Mouse (Mus musculus) stomach, postnatal 0 days (tissue): Measurements from ENCODE around the gene Endou. TPM values are rescaled to one million over a fixed set of nuclear protein-coding genes. Genes with fewer than 3 reads are reported as not detected.
A peak's percentile ranks its signal among the peaks of the same experiment; 100 is the strongest.

Experiments
- ATAC-seq: fragments of 200-750 bp; cut with Nextera tagmentation; 2 replicates; pipeline ENCODE4 v1.8.0; 2017; ENCODE audit not compliant: low FRiP score, low TSS enrichment
- DNase-seq: peaks from one replicate; pipeline ENCODE4 v3.0.0-alpha.2; 2016; ENCODE audit warnings: low spot score
- H3K27ac ChIP-seq: fragments of 300-500 bp; sonication (generic); replicated peaks from 2 replicates; pipeline ENCODE4 v1.5.1; 2014; ENCODE audit warnings: mild to moderate bottlenecking, control low read depth
- H3K27me3 ChIP-seq: fragments of 300-500 bp; sonication (generic); 2 replicates; pipeline ENCODE4 v1.6.1; 2014; ENCODE audit warnings: low read length; ENCODE audit not compliant: control insufficient read depth, insufficient read depth
- H3K36me3 ChIP-seq: fragments of 300-500 bp; sonication (generic); 2 replicates; pipeline ENCODE4 v1.6.1; 2014; ENCODE audit warnings: low read length, mixed read lengths; ENCODE audit not compliant: control insufficient read depth, insufficient read depth
- H3K4me1 ChIP-seq: fragments of 300-500 bp; sonication (generic); replicated peaks from 2 replicates; pipeline ENCODE4 v1.6.1; 2014; ENCODE audit warnings: antibody characterized with exemption; ENCODE audit not compliant: control insufficient read depth, insufficient read depth
- H3K4me2 ChIP-seq: fragments of 300-500 bp; sonication (generic); replicated peaks from 2 replicates; pipeline ENCODE4 v1.6.1; 2014; ENCODE audit warnings: low read depth, mild to moderate bottlenecking, control low read depth, moderate library complexity
- H3K4me3 ChIP-seq: fragments of 300-500 bp; sonication (generic); 2 replicates; pipeline ENCODE4 v1.5.1; 2014; ENCODE audit warnings: low read depth, low read length, control low read depth
- H3K9ac ChIP-seq: fragments of 300-500 bp; sonication (generic); 2 replicates; pipeline ENCODE4 v1.6.1; 2014; ENCODE audit warnings: mild to moderate bottlenecking, low read length, control low read depth, mixed read lengths
- H3K9me3 ChIP-seq: fragments of 300-500 bp; sonication (generic); 2 replicates; pipeline ENCODE4 v1.6.1; 2016; ENCODE audit warnings: low read length; ENCODE audit not compliant: control insufficient read depth
- CTCF ChIP-seq: IDR thresholded peaks from 2 replicates; pipeline ENCODE4 v1.5.1; 2016; ENCODE audit warnings: antibody characterized with exemption, low read depth, mild to moderate bottlenecking, moderate library complexity
- EP300 ChIP-seq: optimal IDR thresholded peaks from 2 replicates; pipeline ENCODE3; 2016; ENCODE audit warnings: antibody characterized with exemption
- WGBS: fragments of 180-500 bp; shearing (Covaris S2); extraction: QIAGEN DNeasy Blood & Tissue Kit; methylation state at CpG from one replicate; pipeline ENCODE4 v1.1.7; 2014; 5-methylcytosine and 5-hydroxymethylcytosine counted together
- polyA plus RNA-seq: library from polyadenylated mRNA; unstranded; fragments of >200 nt; fragmentation: Nextera tagmentation; extraction: Ambion mirVana; gene quantifications from 2 replicates; pipeline ENCODE4 v1.2.1, GENCODE M21; 2015

The Endou gene
- polyA plus RNA-seq: 37.0 and 38.3 TPM in 2 replicates

DNA sequence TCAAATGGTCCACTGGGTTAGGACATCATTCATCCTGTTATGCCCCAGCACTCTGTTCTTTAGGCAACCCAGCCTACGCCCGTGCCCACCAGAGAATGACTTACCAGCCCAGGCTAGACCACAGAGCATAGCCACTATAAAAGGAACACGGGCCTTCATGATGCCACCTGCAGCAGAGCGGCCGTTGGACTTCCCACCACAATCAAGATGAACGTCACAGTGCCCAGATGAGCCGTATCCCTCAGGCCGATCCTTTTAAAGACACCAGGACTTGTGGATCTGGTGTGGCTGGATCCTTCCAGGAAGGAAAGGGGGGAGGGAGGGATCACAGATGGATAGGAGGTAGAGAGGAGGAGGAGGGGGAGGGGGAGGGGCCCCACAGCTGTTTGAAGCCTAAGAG is at the start of gene Endou:
TSS of gene Endou (minus strand) at position 229 of the 400 bp plus-strand sequence.
- Histone ChIP-seq H3K9ac (no peak within 1 kb of the TSS), H3K9me3 (no peaks in the 10 kb centered on the region), H3K36me3 (no peaks in the 10 kb centered on the region), H3K4me2 (no peak within 1 kb of the TSS; the same call in 1 of the 2 replicates), H3K27ac (no peak within 1 kb of the TSS), H3K4me3 (no peak within 1 kb of the TSS), H3K4me1 (no peaks in the 10 kb centered on the region), H3K27me3 (no peaks in the 10 kb centered on the region)
- TF ChIP-seq EP300 (no peak), CTCF (no peak)
- 81% methylated on average over 8 of the region's 8 CpGs for WGBS
- no peak for DNase-seq
- peak; percentile 38; the same call in 1 of the 2 replicates for ATAC-seq

DNA sequence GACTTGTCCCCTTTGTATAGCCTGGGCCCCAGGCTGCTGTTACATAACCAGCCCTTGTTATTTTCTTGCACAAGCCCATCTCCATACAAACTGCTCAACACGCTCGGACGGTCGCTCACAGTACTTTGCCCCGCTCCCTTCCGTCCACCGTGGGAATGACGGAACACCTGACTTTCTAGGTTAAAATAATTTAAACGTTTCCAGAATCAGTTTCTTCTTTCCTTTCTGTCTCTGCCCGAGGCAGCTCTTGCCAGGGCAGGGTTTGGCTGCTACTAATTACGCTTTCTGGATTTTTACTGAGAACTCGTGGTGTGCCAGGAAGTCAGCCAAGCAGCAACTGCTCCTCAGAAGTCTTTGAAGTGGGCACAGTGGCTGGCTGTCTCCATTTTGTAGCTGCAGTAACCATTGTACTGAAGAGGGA is 49.5 kb upstream of the Endou start:
- Histone ChIP-seq H3K27me3 (no peaks in the 10 kb centered on the region), H3K9me3 (no peaks in the 10 kb centered on the region), H3K4me2 (no peak overlapping the region), H3K36me3 (no peaks in the 10 kb centered on the region), H3K27ac (peak overlapping the region; percentile 49; the same call in 1 of the 2 replicates), H3K4me3 (no peak overlapping the region), H3K4me1 (0 out of 2 replicates have a peak, but pooled peaks cover 2% of the 10 kb centered on the region), H3K9ac (no peak overlapping the region)
- TF ChIP-seq EP300 (no peak), CTCF (no peak)
- ATAC-seq (no peak), DNase-seq (no peak)
- 59% methylated on average over 12 of the region's 12 CpGs for WGBS

DNA sequence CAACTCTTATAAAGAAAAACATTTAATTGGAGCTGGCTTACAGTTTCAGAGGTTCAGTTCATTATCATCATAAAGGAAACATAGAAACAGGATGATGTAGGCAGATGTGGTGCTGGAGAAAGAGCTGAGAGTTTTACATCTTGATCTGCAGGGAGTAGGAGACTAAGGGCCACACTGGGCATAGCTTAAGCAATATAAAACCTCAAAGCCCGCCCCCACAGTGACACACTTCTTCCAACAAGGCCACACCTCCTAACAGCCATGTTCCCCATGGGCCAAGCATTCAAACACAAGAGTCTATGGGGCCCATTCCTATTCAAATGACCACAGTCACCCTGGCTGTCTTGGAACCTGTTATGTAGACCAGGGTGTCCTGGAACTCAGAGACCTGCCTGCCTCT is 48.4 kb upstream of the Endou start:
- Histone ChIP-seq H3K9me3 (no peaks in the 10 kb centered on the region), H3K4me1 (0 out of 2 replicates have a peak, but pooled peaks cover 2% of the 10 kb centered on the region), H3K4me2 (no peak overlapping the region), H3K27ac (no peak overlapping the region), H3K27me3 (no peaks in the 10 kb centered on the region), H3K4me3 (no peak overlapping the region), H3K9ac (no peak overlapping the region), H3K36me3 (no peaks in the 10 kb centered on the region)
- DNase-seq (no peak), ATAC-seq (no peak)
- WGBS: 96% methylated on average over 1 of the region's 1 CpGs
- TF ChIP-seq EP300: no peak
- TF ChIP-seq CTCF: no peak

DNA sequence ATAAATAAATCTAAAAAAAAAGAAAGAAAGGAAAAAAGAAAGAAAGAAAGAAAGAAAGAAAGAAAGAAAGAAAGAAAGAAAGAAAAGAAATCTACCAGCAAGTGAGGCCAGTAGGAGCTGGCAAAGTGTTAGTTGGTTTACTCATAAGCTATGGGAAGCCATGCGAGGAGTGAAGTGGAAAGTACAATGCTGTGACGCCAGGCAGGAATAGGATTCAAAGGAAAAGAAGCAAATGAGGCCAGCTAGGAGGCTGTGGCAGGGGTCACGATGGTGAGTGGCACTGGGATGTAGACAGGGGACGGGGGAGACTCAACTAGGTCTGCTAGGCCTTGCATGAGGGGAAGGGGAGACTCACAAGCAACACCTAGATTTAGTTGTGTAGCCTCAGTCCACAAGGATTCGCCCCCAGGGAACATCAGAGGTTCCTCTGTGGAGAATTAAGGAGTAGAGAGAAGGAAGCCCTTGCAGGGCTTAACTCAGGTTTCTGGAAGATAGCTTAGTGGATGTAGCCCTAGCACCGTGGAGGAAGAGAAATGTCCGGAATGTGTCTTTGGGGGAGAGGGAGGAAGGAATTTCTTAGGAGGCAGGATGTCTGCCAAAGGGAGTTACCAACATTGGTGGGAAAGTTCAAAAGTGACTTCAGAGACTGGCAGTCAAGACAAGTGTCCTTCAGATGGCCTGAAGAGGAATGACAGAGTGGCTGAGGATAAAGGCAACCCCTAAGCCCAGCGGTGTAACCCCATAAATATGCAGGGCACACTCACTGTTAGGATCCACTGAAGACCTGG is 47.4 kb upstream of the Endou start, which contains the start of gene Slc48a1:
TSS of gene Slc48a1 (plus strand) at position 210 of the 788 bp plus-strand sequence.
- DNase-seq (no peak), ATAC-seq (no peak)
- Histone ChIP-seq H3K36me3 (no peaks in the 10 kb centered on the region), H3K4me2 (no peak within 1 kb of the TSS), H3K27me3 (no peaks in the 10 kb centered on the region), H3K27ac (no peak within 1 kb of the TSS; the same call in 1 of the 2 replicates), H3K9ac (no peak within 1 kb of the TSS), H3K4me1 (0 out of 2 replicates have a peak, but pooled peaks cover 2% of the 10 kb centered on the region), H3K9me3 (no peaks in the 10 kb centered on the region), H3K4me3 (no peak within 1 kb of the TSS)
- WGBS: 70% methylated on average over 8 of the region's 8 CpGs
- TF ChIP-seq EP300: no peak
- TF ChIP-seq CTCF: no peak

DNA sequence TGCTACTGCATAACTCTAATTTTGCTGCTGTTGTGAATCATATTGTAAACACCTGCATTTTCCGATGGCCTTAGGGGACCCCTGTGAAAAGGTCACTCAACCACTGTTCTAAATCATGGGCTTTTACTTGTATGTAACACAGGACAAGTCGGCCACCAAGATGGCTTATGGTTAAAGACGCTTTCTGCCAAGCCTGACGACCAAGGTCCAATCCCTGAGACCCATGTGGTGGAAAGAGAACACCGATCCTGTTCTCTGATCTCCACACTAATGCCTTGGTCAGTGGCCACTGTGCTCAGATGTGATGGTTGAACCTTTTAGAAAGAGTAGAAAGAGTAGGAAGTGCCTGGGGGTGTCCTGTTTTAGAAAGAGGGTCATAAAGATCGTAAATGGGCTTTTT is 45.8 kb upstream of the Endou start:
- no peak overlapping the region for H3K4me2 ChIP-seq
- H3K4me1 ChIP-seq: 0 out of 2 replicates have a peak, but pooled peaks cover 2% of the 10 kb centered on the region
- H3K9ac ChIP-seq: no peak overlapping the region
- no peak for DNase-seq
- no peak for TF ChIP-seq CTCF
- no peak overlapping the region for H3K27ac ChIP-seq
- no peaks in the 10 kb centered on the region for H3K27me3 ChIP-seq
- H3K9me3 ChIP-seq: no peaks in the 10 kb centered on the region
- 80% methylated on average over 6 of the region's 6 CpGs for WGBS
- no peak overlapping the region for H3K4me3 ChIP-seq
- ATAC-seq: no peak
- no peaks in the 10 kb centered on the region for H3K36me3 ChIP-seq

DNA sequence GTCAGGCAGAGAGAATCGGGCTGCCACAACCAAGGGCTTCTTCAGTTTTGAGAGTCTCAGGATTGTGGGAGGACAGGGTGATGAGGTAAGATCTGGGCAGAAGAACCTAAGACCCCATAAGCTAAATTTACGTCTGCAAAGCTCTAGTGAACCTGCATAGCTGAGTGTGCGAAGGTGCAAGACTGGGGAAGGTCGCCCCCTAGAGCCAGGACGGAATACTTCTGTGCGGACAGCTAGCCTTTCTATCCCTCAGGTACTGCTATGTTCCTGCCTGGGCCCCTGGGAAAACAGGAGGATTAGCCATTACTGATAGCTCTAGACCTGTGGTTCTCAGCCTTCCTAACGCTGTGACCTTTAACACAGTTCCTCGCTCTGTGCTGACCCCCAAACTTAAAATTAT is 45.4 kb upstream of the Endou start:
- Histone ChIP-seq H3K9ac (no peak overlapping the region), H3K36me3 (no peaks in the 10 kb centered on the region), H3K9me3 (no peaks in the 10 kb centered on the region), H3K4me2 (no peak overlapping the region), H3K27me3 (no peaks in the 10 kb centered on the region), H3K4me3 (no peak overlapping the region), H3K4me1 (0 out of 2 replicates have a peak, but pooled peaks cover 2% of the 10 kb centered on the region), H3K27ac (no peak overlapping the region)
- TF ChIP-seq CTCF: peak; percentile 86
- TF ChIP-seq EP300: no peak
- ATAC-seq: peak; percentile 52; the same call in 1 of the 2 replicates
- peak; percentile 82 for DNase-seq
- WGBS: 13% methylated on average over 8 of the region's 8 CpGs
